Mouse (Mus musculus) thymus, adult 2 months (tissue): ENCODE results near the gene Vamp4.

ENCODE experiments used
- CTCF ChIP-seq: fragments of 200-500 bp; IDR thresholded peaks from 2 replicates; pipeline ENCODE4 v1.5.1; 2012; ENCODE audit warnings: mild to moderate bottlenecking, control low read depth, low read length, moderate library complexity, borderline replicate concordance; ENCODE audit not compliant: control insufficient read depth, poor library complexity, insufficient read depth; ENCODE audit errors: extremely low read depth
- POLR2A ChIP-seq: fragments of 200-500 bp; IDR thresholded peaks from 2 replicates; pipeline ENCODE4 v1.6.1; 2012; ENCODE audit warnings: mild to moderate bottlenecking, low read length, control low read depth, moderate library complexity; ENCODE audit not compliant: control insufficient read depth, poor library complexity, insufficient read depth; ENCODE audit errors: extremely low read depth

DNA sequence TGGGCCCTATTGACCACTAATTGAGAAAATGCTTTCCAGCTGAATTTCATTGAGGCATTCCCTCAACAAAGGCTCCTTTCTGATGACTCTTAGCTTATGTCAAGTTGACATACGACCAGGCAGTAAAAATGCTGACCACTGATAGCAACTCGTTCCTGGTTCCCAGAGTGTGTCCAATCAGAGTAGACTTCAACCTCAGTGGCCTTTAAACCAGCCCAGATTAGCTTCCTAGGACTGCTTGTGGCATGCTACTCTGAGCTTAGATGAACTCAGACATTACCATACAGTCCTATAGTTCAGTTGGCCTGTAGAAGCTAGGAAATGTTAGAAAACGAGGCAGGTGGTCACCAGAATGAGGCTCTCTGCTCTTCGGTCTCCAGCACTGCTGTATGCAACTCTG is 38.0 kb upstream of the Vamp4 start:
- no peak for TF ChIP-seq CTCF
- no peak for TF ChIP-seq POLR2A
